Mouse (Mus musculus) thymus, postnatal 25 days (tissue): Measurements from ENCODE around the gene Fam171a1.

Experiments used
- DNase-seq: peaks from one replicate; pipeline ENCODE4 v3.0.0; 2022

Gene Fam171a1

GRCm38 (mm10) chr2:3139065-3139464, 25.0 kb downstream of the Fam171a1 start:
- no peak for DNase-seq

- DNase-seq = no peak
These were observed 25.6 kb downstream of the Fam171a1 start for GRCm38 (mm10) chr2:3139578-3139977.

GRCm38 (mm10) chr2:3140585-3140984, 26.6 kb downstream of the Fam171a1 start:
- DNase-seq = no peak

GRCm38 (mm10) chr2:3141804-3142203, 27.8 kb downstream of the Fam171a1 start:
- DNase-seq = no peak

GRCm38 (mm10) chr2:3144291-3144690, 30.3 kb downstream of the Fam171a1 start:
- DNase-seq = no peak

GRCm38 (mm10) chr2:3147550-3148157, 33.6 kb downstream of the Fam171a1 start:
- no peak for DNase-seq

- no peak for DNase-seq
These were observed 34.7 kb downstream of the Fam171a1 start for GRCm38 (mm10) chr2:3148731-3149130.

GRCm38 (mm10) chr2:3150324-3150723, 36.3 kb downstream of the Fam171a1 start:
- DNase-seq = no peak

- DNase-seq = no peak
These were observed 37.3 kb downstream of the Fam171a1 start for GRCm38 (mm10) chr2:3151336-3151735.

- no peak for DNase-seq
These were observed 40.2 kb downstream of the Fam171a1 start for GRCm38 (mm10) chr2:3154091-3154665.

GRCm38 (mm10) chr2:3154986-3155385, 41.0 kb downstream of the Fam171a1 start:
- DNase-seq = no peak

- no peak for DNase-seq
These were observed 43.0 kb downstream of the Fam171a1 start for GRCm38 (mm10) chr2:3157030-3157429.

GRCm38 (mm10) chr2:3157661-3158344, 43.8 kb downstream of the Fam171a1 start:
- no peak for DNase-seq

- DNase-seq = no peak
These were observed 44.8 kb downstream of the Fam171a1 start for GRCm38 (mm10) chr2:3158682-3159412.

- no peak for DNase-seq
These were observed 47.6 kb downstream of the Fam171a1 start for GRCm38 (mm10) chr2:3161578-3161977.

- DNase-seq = no peak
These were observed 49.6 kb downstream of the Fam171a1 start for GRCm38 (mm10) chr2:3163501-3164076.

- no peak for DNase-seq
These were observed 51.1 kb downstream of the Fam171a1 start for GRCm38 (mm10) chr2:3165037-3165600.

GRCm38 (mm10) chr2:3165890-3166605, 52.0 kb downstream of the Fam171a1 start:
- no peak for DNase-seq

GRCm38 (mm10) chr2:3168719-3169402, 54.8 kb downstream of the Fam171a1 start:
- DNase-seq = no peak

- DNase-seq = no peak
These were observed 55.4 kb downstream of the Fam171a1 start for GRCm38 (mm10) chr2:3169403-3169747.

- DNase-seq = no peak
These were observed 57.8 kb downstream of the Fam171a1 start for GRCm38 (mm10) chr2:3171774-3172173.

GRCm38 (mm10) chr2:3172656-3173055, 58.6 kb downstream of the Fam171a1 start:
- no peak for DNase-seq
